Mouse (Mus musculus) lung, postnatal 0 days (tissue): ENCODE results near the gene Lad1. TPM values are rescaled to one million over a fixed set of nuclear protein-coding genes. Genes with fewer than 3 reads are reported as not detected.

Experiments used
- ATAC-seq: fragments of 200-750 bp; cut with Nextera tagmentation; 2 replicates; pipeline ENCODE4 v1.8.0; 2017; ENCODE audit warnings: moderate library complexity
- DNase-seq: peaks from one replicate; pipeline ENCODE4 v3.0.0-alpha.2; 2016; ENCODE audit warnings: low spot score
- H3K27ac ChIP-seq: fragments of 300-500 bp; sonication (generic); 2 replicates; pipeline ENCODE4 v1.5.1; 2014; ENCODE audit warnings: antibody characterized with exemption, mild to moderate bottlenecking, low read length, mixed read lengths
- H3K27me3 ChIP-seq: fragments of 300-500 bp; sonication (generic); replicated peaks from 2 replicates; pipeline ENCODE4 v1.6.1; 2014; ENCODE audit warnings: low read length, mixed read lengths; ENCODE audit not compliant: insufficient read depth
- H3K36me3 ChIP-seq: fragments of 300-500 bp; sonication (generic); 2 replicates; pipeline ENCODE4 v1.6.1; 2014; ENCODE audit warnings: low read length, mixed read lengths; ENCODE audit not compliant: insufficient read depth
- H3K4me1 ChIP-seq: fragments of 300-500 bp; sonication (generic); 2 replicates; pipeline ENCODE4 v1.6.1; 2014; ENCODE audit warnings: antibody characterized with exemption, low read depth, low read length, mixed read lengths; ENCODE audit not compliant: insufficient read depth
- H3K4me2 ChIP-seq: fragments of 300-500 bp; sonication (generic); replicated peaks from 2 replicates; pipeline ENCODE4 v1.6.1; 2014; ENCODE audit warnings: low read depth, mild to moderate bottlenecking, low read length, moderate library complexity, mixed read lengths
- H3K4me3 ChIP-seq: fragments of 300-500 bp; sonication (generic); 2 replicates; pipeline ENCODE4 v1.5.1; 2014; ENCODE audit warnings: low read depth, low read length
- H3K9ac ChIP-seq: fragments of 300-500 bp; sonication (generic); replicated peaks from 2 replicates; pipeline ENCODE4 v1.6.1; 2014; ENCODE audit warnings: low read depth, mild to moderate bottlenecking
- H3K9me3 ChIP-seq: fragments of 300-500 bp; sonication (generic); 2 replicates; pipeline ENCODE4 v1.6.1; 2016; ENCODE audit warnings: low read length, mixed read lengths
- CTCF ChIP-seq: IDR thresholded peaks from 2 replicates; pipeline ENCODE4 v1.5.1; 2016; ENCODE audit warnings: antibody characterized with exemption, mild to moderate bottlenecking
- EP300 ChIP-seq: IDR thresholded peaks from 2 replicates; pipeline ENCODE4 v1.6.1; 2016; ENCODE audit warnings: antibody characterized with exemption, mild to moderate bottlenecking, control low read depth
- WGBS: fragments of 180-500 bp; shearing (Covaris S2); extraction: QIAGEN DNeasy Blood & Tissue Kit; methylation state at CpG from one replicate; pipeline ENCODE4 v1.1.7; 2014; 5-methylcytosine and 5-hydroxymethylcytosine counted together
- polyA plus RNA-seq: library from polyadenylated mRNA; unstranded; fragments of >200 nt; fragmentation: Nextera tagmentation; extraction: Ambion mirVana; gene quantifications from 2 replicates; pipeline ENCODE4 v1.2.1, GENCODE M21; 2015

The Lad1 gene
- polyA plus RNA-seq, 1 experiment from 2014 or later, result 4.4 TPM

GRCm38 (mm10) chr1:135847139-135847562 lies 28.8 kb downstream of the Lad1 start:
- ATAC-seq (peak; percentile 45), DNase-seq (peak; percentile 70)
- Histone ChIP-seq H3K4me2 (no peak overlapping the region), H3K9me3 (no peaks in the 10 kb centered on the region), H3K9ac (no peak overlapping the region), H3K36me3 (no peaks in the 10 kb centered on the region), H3K4me1 (no peaks in the 10 kb centered on the region; the same call in 1 of the 2 replicates), H3K4me3 (no peak overlapping the region), H3K27ac (no peak overlapping the region), H3K27me3 (no peaks in the 10 kb centered on the region)
- WGBS, result 34% methylated on average over 6 of the region's 6 CpGs
- no peak for TF ChIP-seq EP300
- peak; percentile 81 for TF ChIP-seq CTCF

DNA sequence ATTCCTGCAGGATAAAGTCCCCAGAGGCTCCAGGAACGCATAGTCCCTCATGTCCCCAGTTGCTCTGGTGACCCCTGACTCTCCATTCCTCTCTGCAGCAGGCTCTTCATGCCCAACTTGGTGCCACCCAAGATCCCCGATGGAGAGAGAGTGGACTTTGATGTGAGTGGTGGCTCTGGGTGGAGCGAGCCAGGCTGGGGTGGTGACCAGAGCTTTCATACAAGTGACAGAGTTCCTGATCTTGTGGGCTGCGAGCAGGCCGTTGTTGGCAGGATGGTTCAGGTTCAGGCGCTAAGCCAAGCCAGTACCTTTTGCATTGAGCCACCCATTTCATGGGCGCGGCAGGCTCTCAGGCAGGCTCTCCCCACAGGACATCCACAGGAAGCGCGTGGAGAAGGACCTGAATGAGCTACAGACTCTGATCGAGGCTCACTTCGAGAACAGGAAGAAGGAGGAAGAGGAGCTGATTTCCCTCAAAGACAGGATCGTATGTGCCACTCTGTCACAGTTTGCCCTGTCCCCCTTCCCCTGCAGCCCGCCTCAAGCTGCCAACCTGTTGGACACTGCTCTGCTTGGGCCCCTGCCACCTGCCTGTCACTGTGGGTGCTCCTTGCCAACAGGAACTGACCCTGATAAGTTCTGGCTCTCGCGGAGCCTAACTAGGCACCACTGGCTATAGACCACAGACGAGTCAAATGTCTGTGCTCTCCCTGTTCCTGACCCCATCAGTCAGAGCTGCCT lies 29.4 kb downstream of the Lad1 start:
- H3K9me3 ChIP-seq, result no peaks in the 10 kb centered on the region
- no peak overlapping the region for H3K9ac ChIP-seq
- 69% methylated on average over 17 of the region's 17 CpGs for WGBS
- H3K4me3 ChIP-seq, result no peak overlapping the region
- DNase-seq (no peak), ATAC-seq (no peak)
- no peaks in the 10 kb centered on the region for H3K36me3 ChIP-seq
- no peaks in the 10 kb centered on the region for H3K27me3 ChIP-seq
- no peak overlapping the region for H3K4me2 ChIP-seq
- no peaks in the 10 kb centered on the region; the same call in 1 of the 2 replicates for H3K4me1 ChIP-seq
- H3K27ac ChIP-seq, result no peak overlapping the region
- TF ChIP-seq EP300 (no peak), CTCF (no peak)

- Histone ChIP-seq H3K9me3 (no peaks in the 10 kb centered on the region), H3K9ac (no peak overlapping the region), H3K27me3 (no peaks in the 10 kb centered on the region), H3K4me1 (no peaks in the 10 kb centered on the region; the same call in 1 of the 2 replicates), H3K36me3 (no peaks in the 10 kb centered on the region), H3K4me2 (no peak overlapping the region), H3K4me3 (no peak overlapping the region), H3K27ac (no peak overlapping the region)
- WGBS, result 66% methylated on average over 12 of the region's 12 CpGs
- peak; percentile 50 for DNase-seq
- no peak for TF ChIP-seq EP300
- peak; percentile 75 for TF ChIP-seq CTCF
- ATAC-seq, result peak; percentile 52
Observed at GRCm38 (mm10) chr1:135850722-135851512, 32.5 kb downstream of the Lad1 start.

DNA sequence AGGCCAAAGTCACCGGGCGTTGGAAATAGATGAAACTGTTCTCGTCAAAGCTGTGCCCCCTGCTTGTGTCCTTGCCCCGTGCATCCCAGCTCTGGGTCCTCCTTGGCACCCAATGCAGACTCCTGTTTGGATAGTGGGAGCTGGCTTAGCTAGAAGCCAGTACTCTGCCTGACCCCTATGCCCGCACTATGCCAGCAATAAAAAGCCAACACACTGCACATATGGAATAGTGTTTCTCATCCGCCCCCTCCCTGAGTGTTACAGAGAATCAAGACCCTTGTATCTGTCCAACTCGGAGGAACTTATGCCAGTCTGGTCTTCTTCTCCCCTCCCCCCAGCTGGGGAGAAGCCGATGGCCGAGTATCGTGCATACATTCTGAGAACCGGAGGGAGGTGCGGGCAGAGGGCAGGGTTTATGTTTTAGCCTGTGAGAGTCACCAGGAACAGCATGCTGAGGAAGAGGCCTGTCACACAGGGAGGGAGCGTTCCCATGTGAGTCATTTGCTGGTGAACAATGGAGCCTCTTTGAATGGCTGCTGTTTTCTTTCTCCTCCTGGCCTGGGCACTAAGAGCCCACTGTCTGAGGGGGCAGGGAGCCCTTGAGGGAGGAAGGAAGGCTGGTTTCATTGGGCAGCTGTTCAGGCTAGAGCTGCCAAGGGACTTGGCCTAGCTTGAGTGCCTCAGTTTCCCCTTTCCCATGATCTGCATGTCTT lies 33.8 kb downstream of the Lad1 start:
- WGBS, result 49% methylated on average over 13 of the region's 13 CpGs
- no peak overlapping the region for H3K4me2 ChIP-seq
- no peak overlapping the region for H3K9ac ChIP-seq
- no peaks in the 10 kb centered on the region for H3K36me3 ChIP-seq
- H3K27me3 ChIP-seq, result no peaks in the 10 kb centered on the region
- DNase-seq (no peak), ATAC-seq (peak; percentile 63)
- no peak for TF ChIP-seq CTCF
- no peak for TF ChIP-seq EP300
- no peaks in the 10 kb centered on the region; the same call in 1 of the 2 replicates for H3K4me1 ChIP-seq
- H3K4me3 ChIP-seq, result no peak overlapping the region
- H3K9me3 ChIP-seq, result no peaks in the 10 kb centered on the region
- no peak overlapping the region for H3K27ac ChIP-seq

DNA sequence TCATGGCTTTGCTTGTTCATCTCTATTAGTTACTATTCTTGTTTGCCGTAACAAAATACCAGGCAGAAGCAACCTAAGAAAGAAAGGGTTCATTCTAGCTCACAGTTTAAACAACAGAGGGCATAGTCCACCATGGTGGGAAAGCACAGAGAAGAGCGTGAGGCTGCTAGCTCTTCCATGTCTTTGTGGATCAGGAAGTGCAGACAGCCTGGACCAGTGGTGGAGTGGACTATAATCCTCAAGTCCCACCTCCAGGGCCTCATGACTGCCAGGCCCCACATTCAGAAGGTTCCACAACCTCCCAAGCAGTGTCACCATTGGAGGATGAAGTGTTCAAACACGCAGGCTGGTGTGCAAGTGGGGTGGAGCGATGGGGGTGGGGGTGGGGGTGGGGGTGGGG lies 34.8 kb downstream of the Lad1 start:
- H3K27me3 ChIP-seq, result no peaks in the 10 kb centered on the region
- TF ChIP-seq CTCF, result no peak
- no peak for TF ChIP-seq EP300
- H3K9me3 ChIP-seq, result no peaks in the 10 kb centered on the region
- DNase-seq (no peak), ATAC-seq (no peak)
- no peak overlapping the region for H3K4me2 ChIP-seq
- H3K4me1 ChIP-seq, result no peaks in the 10 kb centered on the region; the same call in 1 of the 2 replicates
- no peaks in the 10 kb centered on the region for H3K36me3 ChIP-seq
- H3K4me3 ChIP-seq, result no peak overlapping the region
- WGBS, result 91% methylated on average over 4 of the region's 4 CpGs
- no peak overlapping the region for H3K27ac ChIP-seq
- no peak overlapping the region for H3K9ac ChIP-seq
